Mouse (Mus musculus) brain, embryonic 14.5 days (tissue): Measurements from ENCODE around the gene Wdr45. TPM values are rescaled to one million over a fixed set of nuclear protein-coding genes. Genes with fewer than 3 reads are reported as not detected.

ENCODE experiments used
- DNase-seq: peaks from one replicate; pipeline ENCODE4 v3.0.0-alpha.2; 2011; ENCODE audit warnings: low read depth
- CTCF ChIP-seq: fragments of 200-500 bp; IDR thresholded peaks from 2 replicates; pipeline ENCODE4 v1.5.1; 2012; ENCODE audit warnings: inconsistent platforms, mild to moderate bottlenecking, moderate library complexity, borderline replicate concordance; ENCODE audit not compliant: insufficient read depth, insufficient read length; ENCODE audit errors: extremely low read depth
- POLR2A ChIP-seq: fragments of 200-500 bp; IDR thresholded peaks from 2 replicates; pipeline ENCODE4 v1.6.1; 2012; ENCODE audit warnings: mild to moderate bottlenecking, inconsistent platforms, borderline replicate concordance; ENCODE audit not compliant: poor library complexity, insufficient read depth, insufficient read length, severe bottlenecking; ENCODE audit errors: extremely low read depth
- polyA plus RNA-seq: library from polyadenylated mRNA; depleted of rRNA; stranded (reverse); fragments of >200 nt; gene quantifications from 2 replicates; pipeline ENCODE4 v1.2.3, GENCODE M21; 2012; rRNA removed

Gene Wdr45
- polyA plus RNA-seq, 1 experiment = 42.1 TPM

DNA sequence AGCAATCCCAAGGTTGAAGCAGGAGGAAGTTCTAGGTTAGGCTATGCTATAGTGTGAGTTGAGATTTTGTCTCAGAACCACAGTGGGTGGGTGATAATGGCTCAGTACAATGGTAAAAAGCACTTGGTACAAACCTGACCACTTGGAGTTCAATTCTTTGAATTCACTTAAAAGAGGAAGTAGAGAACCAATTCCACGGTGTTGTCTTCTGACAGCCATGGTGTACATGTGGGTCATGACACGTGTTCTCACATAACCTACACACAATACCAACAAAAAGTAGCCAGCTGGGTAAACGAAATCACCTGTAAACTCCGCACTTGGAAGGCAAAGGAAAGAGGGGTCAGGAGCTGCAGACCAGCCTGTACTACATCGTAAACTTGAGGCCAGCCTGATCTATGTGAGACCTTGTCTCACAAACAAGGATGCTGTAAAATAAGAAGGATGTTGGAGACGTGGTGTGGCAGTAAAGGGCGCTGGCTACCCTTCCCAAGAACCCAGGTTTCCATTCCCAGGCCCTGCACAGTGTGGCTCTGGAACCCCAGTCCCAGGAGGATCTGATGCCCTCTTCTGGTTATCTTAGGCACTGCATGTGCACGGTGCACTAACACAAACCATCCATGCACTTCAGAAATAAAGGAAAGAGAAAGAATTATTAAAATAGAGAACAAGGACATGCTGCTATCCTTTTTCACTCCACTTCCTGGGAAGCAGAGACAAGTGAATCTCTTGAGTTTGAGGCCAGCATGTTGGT lies 62.4 kb downstream of the Wdr45 start:
- peak; percentile 52 for DNase-seq
- TF ChIP-seq POLR2A = no peak
- peak; percentile 74 for TF ChIP-seq CTCF

Other genes with a start within 250 kb of the Wdr45 start
- 0.07 and 0.13 TPM in 2 replicates for gene Foxp3, start 140.7 kb upstream of the Wdr45 start, polyA plus RNA-seq
- gene Ppp1r3f, start 140.1 kb upstream of the Wdr45 start, polyA plus RNA-seq = 9.6 and 9.8 TPM in 2 replicates
- 26.8 and 35.3 TPM in 2 replicates for gene Ccdc22, start 108.8 kb upstream of the Wdr45 start, polyA plus RNA-seq
- 0.15 and 0.36 TPM in 2 replicates for gene Cacna1f, start 107.2 kb upstream of the Wdr45 start, polyA plus RNA-seq
- 160 and 180 TPM in 2 replicates for gene Syp, start 75.9 kb upstream of the Wdr45 start, polyA plus RNA-seq
- 3.3 and 3.4 TPM in 2 replicates for gene Prickle3, start 57.1 kb upstream of the Wdr45 start, polyA plus RNA-seq
- gene Plp2, start 42.9 kb upstream of the Wdr45 start, polyA plus RNA-seq = 42.9 and 51.1 TPM in 2 replicates
- gene Magix, start 33.1 kb upstream of the Wdr45 start, polyA plus RNA-seq = 0.14 and 0.21 TPM in 2 replicates
- gene Gpkow, start 17.2 kb upstream of the Wdr45 start, polyA plus RNA-seq = 24.5 and 28.2 TPM in 2 replicates
- 0.33 and 0.63 TPM in 2 replicates for gene Gm45208, start 7.9 kb downstream of the Wdr45 start, polyA plus RNA-seq
- 95.6 and 106 TPM in 2 replicates for gene Praf2, start 14.1 kb downstream of the Wdr45 start, polyA plus RNA-seq
- gene Ccdc120, start 36.6 kb downstream of the Wdr45 start, polyA plus RNA-seq = 86.8 and 89.7 TPM in 2 replicates
- gene Tfe3, start 48.2 kb downstream of the Wdr45 start, polyA plus RNA-seq = 14.1 and 22.6 TPM in 2 replicates
- 85.4 and 86.1 TPM in 2 replicates for gene Gripap1, start 75.4 kb downstream of the Wdr45 start, polyA plus RNA-seq
- 5.7 and 6.2 TPM in 2 replicates for gene Kcnd1, start 108.0 kb downstream of the Wdr45 start, polyA plus RNA-seq
- 42.4 and 56.4 TPM in 2 replicates for gene Otud5, start 127.0 kb downstream of the Wdr45 start, polyA plus RNA-seq
- 19.8 and 23.3 TPM in 2 replicates for gene Pim2, start 163.9 kb downstream of the Wdr45 start, polyA plus RNA-seq
- 41.0 and 60.1 TPM in 2 replicates for gene Slc35a2, start 169.7 kb downstream of the Wdr45 start, polyA plus RNA-seq
- gene Pqbp1, start 184.9 kb downstream of the Wdr45 start, polyA plus RNA-seq = 191 and 193 TPM in 2 replicates
- 55.5 and 65.5 TPM in 2 replicates for gene Timm17b, start 185.0 kb downstream of the Wdr45 start, polyA plus RNA-seq
- not detected in 2 replicates for gene Gm10491, start 193.5 kb downstream of the Wdr45 start, polyA plus RNA-seq
- gene Gm10490, start 195.2 kb downstream of the Wdr45 start, polyA plus RNA-seq = not detected in 2 replicates
- 88.1 and 140 TPM in 2 replicates for gene Pcsk1n, start 205.5 kb downstream of the Wdr45 start, polyA plus RNA-seq
- gene Eras, start 214.3 kb downstream of the Wdr45 start, polyA plus RNA-seq = 0.06 TPM in 1 of 2 replicates, not detected in the other
- gene Hdac6, start 233.6 kb downstream of the Wdr45 start, polyA plus RNA-seq = 114 and 119 TPM in 2 replicates